Mouse (Mus musculus): ENCODE measurements at regions not wholly inside any gene's neighbourhood (a gene's known extent, or its start where the extent isn't known, plus 50 kb on each side); places are given as distances from the start of the nearest gene placed in this dataset.

DNA sequence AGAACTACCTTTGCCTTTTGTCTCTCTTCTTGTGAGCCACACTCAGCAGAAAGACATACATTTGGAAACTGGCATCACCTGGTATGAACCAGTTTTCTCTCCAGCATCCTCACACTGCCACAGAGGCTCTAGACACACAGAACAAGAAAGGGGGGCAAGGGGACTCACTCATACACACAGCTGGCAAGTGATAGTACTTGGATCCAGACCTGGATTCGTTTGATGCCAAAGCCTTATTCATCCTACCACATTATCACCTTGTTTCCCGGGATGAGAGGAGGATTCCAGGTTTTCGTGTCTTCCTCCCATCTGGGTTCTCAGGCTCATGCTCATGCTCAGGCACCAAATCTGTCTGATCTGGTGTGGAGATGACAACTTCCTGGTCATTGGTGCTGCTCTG is 97.8 kb upstream of the Opcml start:
- no peak for DNase-seq (ENCODE audit: low spot score in 2 of 2)

DNA sequence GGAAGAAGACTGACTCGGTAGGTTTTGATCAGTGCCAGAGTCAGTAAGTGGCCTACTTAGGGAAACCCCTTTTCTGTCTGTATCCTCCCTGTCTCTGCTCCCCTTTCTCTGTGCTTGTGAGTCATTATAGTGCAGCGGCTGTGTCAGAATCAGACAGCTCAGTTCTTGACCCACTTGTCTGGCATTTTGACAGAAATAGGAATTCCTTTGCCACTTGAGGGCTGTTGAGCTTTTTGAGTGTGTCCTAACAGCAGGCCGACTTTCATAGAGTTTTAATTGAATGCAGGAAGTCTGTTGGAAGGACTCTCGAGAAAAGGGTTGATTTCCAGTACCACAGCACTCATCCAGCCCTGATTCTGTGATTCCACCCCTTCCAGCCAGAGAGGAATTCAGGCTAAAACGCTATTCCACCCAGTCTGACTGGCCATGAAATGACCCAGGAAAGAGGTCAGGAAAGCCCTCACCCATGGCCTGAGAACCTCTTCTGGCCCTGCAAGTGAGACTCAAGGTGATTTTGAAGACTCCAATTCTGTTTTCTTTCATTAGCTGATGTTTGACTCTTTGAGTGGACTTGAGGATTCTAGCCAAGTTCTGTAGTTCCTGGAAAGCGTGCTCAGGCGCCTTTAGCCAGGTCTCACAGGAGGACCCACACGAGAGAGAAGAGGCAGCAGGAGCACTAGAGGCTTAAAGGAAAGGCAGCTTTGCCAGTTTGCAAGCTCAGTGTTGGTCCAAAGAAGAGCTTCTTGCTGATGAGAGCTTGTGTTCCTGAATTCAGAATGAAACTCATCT is 95.6 kb upstream of the Opcml start:
- no peak for DNase-seq (ENCODE audit: low spot score in 2 of 2)

DNA sequence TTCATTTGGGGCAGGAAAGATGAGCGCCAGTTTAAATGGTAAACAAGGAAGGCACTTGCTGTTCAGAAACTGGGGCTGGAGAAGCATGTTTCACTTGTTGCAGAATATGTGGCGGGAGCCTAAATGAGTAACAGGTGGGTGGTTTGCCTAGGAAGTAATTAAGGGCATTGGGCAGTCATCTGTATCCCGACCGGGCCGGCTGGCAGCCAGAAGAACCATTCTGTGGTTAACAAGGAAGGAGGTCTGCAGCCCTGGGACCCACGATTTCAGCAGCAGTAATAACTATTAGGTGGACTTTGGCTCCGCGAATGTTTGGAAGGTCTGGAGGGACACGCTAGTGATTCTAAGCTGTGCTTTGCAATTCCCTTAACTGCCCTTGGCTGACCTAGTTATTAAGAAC is 89.0 kb upstream of the Opcml start:
- DNase-seq (ENCODE audit: low spot score in 2 of 2), result no peak

DNA sequence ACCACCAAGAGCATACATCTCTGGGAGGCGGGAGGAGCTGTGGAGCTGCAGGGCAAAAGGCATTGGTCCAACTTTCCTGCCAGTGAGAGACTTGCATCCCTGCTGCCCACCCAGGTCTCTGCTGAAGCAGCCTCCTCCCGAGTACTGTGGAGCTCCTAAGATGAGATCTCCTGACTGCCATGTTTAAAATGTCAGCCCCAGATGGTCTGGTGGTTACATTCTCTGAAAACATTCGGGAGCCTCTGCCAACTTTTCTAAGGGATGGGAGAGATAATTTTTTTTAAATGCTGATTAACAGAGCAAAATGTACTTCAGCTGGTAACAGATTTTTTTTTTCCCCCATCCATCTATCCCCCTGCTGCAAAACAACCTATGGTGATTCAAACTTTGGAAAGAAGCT is 88.4 kb upstream of the Opcml start:
- no peak for DNase-seq (ENCODE audit: low spot score in 2 of 2)

DNA sequence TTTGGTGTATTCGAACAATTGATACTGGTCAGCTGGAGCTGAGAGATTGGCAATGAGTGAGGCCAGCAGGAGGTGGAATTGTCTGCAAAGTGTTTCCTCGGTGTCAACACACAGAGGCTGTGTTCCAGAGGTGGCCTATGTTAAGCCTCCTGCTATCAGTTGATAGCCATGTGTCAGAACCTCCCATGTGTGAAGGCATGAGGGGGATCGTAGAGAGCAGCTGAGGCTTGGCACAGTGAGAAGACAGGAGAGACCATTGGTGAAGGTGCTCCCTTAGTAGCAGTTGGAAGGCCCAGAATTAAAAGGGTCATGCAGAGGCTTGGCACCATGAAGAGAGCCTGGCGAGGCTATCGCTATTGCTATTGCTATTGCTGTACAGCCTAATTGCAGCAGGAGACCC is 86.6 kb upstream of the Opcml start:
- DNase-seq (ENCODE audit: low spot score in 2 of 2), result no peak

DNA sequence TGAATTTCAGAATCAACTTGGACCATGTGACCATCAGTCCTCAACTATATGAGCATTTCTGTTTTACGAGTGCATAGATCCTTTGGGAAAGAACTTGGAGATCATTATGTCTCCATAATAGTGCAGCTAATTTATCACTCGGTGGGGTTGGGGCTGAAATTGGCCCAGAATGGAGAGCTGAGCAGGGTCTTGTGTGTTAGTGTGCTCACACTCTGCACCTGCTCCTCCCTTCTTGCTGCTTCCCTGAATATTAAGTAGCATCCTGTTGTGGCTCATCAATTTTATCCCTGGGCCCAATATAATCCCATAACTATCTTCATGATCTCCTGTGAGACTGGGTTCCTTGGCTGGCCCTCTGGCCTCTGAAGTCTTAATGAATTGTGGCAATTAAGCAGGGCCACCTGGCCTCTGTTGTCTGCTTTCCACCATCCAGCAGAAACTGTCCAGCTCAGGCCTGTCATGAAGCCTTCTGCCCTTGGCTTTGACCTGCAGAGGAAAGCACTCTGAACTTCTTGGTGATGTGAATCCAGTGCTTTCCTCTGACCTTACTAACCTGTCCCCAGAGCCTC is 66.7 kb upstream of the Opcml start:
- DNase-seq (ENCODE audit: low spot score in 2 of 2), result no peak

DNA sequence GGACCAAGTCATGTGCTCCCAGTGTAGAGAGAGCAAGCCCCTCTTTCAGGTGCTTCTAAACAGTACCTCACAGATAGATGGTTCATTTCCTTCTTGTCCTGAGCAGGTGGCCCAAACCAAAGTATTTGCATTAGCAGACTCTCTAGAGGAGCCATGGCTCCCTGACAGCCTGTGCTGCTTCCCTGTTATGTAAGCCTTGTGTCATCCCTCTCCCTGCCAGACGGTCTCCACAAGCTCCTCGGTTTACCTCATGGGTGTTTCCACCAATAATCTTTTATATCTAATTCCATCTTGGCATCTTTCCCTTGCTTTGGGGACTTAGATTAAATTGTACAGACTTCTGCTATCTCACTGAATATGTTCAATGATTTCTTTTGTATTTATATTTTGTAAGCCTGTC is 66.0 kb upstream of the Opcml start:
- no peak for DNase-seq (ENCODE audit: low spot score in 2 of 2)

DNA sequence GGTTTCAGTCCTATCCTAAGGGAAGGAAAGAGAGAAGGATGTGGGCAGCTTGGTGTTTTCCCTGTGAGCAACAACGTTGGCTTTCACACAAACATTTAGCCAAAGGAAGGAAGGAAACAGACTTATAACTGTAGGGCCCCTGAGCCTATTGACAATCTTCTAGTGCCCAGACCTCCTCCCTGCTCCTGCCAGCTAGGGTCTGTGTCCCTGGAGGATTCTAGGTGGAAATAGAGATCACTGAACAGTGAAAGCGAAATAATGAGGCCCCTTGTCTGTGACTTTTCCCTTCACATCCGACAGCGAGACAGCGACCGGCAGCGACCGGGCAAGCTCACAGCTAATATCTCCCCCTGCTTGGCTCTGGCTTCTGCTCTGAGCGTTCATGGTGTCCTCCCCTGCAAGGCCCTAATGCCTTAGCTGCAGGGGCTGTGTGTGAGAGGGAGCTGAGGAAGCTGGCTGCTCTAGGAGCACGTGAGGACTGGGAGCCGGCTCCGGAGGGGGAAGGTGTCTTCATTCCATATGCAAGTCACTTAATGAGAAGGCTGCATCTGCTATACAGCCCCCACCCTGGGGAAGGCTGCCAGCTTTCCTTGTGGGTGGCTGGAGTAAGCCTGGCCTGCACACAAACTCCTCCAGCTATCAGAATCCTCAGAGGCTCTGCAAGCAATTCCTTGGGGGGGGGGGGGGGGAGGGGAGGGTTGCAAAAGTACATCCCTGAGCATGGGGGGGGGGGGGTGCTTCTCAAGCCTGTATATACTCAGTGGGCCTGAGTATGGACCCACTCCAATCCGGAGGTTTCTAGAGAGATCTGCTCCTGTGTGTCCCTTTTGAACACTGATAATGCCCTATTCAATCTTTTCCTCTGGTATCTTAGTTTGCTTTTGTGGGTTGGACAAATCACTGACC is 61.7 kb upstream of the Opcml start:
- no peak for DNase-seq (ENCODE audit: low spot score in 2 of 2)

DNA sequence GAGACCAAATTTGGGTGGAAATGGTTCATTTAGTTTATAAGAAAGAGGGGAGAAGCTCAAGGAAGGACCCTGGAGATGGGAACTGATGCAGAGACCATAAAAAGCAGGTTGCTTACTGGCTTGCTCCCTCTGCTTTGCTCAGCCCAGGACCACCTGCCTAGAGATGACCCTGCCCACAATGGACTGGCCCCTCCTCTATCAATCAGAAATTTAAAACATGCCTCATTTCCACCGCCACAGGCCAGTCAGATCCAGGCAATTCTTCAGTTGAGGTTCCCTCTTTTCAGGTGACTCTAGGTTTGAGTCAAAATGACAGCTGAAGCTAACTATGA is 61.1 kb upstream of the Opcml start:
- no peak for DNase-seq (ENCODE audit: low spot score in 2 of 2)

DNA sequence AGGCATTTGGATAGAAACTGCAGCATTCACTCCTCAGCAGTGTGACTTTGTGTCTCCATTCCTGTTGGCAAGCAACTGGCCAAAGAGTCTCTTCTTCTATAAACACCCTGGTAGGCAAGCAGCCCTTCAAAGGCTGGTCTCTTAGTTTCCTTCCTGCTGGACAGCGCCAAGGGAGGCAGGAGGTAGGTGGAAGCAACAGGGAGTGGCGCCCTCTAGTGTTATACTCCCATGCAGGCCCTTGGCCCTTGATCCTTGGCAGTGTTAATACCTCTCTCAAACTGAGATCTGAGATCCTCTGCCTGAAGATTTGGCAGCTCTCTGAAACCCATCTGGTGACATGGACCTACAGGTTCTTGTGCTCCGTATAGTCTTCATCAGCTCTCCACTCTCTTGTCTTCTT is 51.3 kb upstream of the Opcml start:
- DNase-seq (ENCODE audit: low spot score in 2 of 2), result peak in 1 of 2 experiments; percentile 15

Measured in adrenal gland, adult 18-20 months (tissue).